Mouse (Mus musculus) thymus, postnatal 10 days (tissue): Measurements from ENCODE around the gene Vmn1r173.
"Not testable (repeated sequence)": the region's sequence is repeated elsewhere in the genome, so short reads cannot be mapped to it uniquely, and the experiment has no call there.

ENCODE experiments used
- DNase-seq, 2 experiments: peaks; one replicate each; pipeline ENCODE4 v3.0.0; 2021; ENCODE audit warnings: low spot score in 2 of 2

Vmn1r173 gene

DNA sequence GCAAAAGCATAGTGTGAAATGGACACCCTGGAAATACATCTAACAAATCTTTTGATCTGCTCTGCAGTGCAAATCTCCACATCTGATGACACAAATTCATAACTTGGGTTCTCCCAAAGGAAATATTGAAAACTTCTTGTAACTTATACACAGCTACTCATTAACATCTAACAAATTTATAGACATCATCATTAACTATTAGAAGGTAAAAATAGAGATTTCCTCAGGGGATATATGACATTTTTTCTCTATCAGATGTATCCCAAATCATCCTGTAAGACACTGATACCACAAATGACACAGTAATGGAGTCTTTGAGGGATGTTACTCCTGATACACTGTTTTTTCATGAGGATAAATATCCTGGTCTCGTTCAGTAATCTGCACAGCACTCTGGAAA, at the start of gene Vmn1r173:
TSS of gene Vmn1r173 (plus strand) at position 301 of the 400 bp plus-strand sequence.
- not testable (repeated sequence) for DNase-seq

DNA sequence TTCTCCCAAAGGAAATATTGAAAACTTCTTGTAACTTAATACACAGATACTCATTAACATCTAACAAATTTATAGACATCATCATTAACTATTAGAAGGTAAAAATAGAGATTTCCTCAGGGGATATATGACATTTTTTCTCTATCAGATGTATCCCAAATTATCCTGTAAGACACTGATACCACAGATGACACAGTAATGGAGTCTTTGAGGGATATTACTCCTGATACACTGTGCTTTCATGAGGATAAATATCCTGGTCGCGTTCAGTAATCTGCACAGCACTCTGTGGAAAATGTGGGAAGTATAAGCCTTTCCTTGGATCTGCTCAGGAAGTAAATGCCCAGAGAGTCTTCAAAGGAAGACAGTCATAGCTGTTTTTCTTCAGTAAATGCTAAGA, 42.5 kb upstream of the Vmn1r173 start, which contains the start of gene Vmn1r172:
TSS of gene Vmn1r172 (plus strand) at position 301 of the 400 bp plus-strand sequence.
- DNase-seq: no peak

DNA sequence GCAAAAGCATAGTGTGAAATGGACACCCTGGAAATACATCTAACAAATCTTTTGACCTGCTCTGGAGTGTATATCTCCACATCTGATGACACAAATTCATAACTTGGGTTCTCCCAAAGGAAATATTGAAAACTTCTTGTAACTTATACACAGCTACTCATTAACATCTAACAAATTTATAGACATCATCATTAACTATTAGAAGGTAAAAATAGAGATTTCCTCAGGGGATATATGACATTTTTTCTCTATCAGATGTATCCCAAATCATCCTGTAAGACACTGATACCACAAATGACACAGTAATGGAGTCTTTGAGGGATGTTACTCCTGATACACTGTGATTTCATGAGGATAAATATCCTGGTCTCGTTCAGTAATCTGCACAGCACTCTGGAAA, 51.5 kb downstream of the Vmn1r173 start, which contains the start of gene Vmn1r174:
TSS of gene Vmn1r174 (plus strand) at position 301 of the 400 bp plus-strand sequence.
- DNase-seq: not testable (repeated sequence)
